Mouse (Mus musculus): Measurements from ENCODE around the gene Aicda. TPM values are rescaled to one million over a fixed set of nuclear protein-coding genes. Genes with fewer than 3 reads are reported as not detected.
"Not testable (repeated sequence)": the region's sequence is repeated elsewhere in the genome, so short reads cannot be mapped to it uniquely, and the experiment has no call there.

Gene Aicda
- polyA plus RNA-seq (2011; ENCODE audit: insufficient read depth, insufficient read length, low read depth, missing spikeins): 0.55 TPM in 1 of 2 replicates, not detected in the other

DNA sequence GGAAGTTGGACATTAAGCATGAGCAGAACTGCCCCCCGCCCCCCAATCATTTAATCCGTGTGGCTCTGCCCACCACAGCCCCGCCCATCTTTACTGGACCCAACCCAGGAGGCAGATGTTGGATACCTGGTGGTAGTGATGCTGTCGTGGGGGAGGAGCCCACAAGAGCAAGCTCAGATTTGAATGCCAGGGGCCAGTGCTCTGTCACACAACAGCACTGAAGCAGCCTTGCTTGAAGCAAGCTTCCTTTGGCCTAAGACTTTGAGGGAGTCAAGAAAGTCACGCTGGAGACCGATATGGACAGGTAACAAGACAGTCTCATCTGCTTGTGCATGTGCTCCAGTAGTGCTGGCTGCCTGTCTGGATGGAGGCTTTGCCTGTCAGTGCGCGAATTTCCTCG lies at the start of gene Aicda:
Gene Aicda, plus strand, starts transcription at position 196 of the 400 bp plus-strand sequence.
- Histone ChIP-seq H3K36me3 (ENCODE audit: control insufficient read depth, insufficient read depth, low read length, poor library complexity, severe bottlenecking) (no peaks in the 10 kb centered on the region), H3K27ac (ENCODE audit: insufficient read depth, low read length) (no peak within 1 kb of the TSS), H3K9me3 (replicated peaks; ENCODE audit: control insufficient read depth, insufficient read depth, low read length, poor library complexity, severe bottlenecking) (no peaks in the 10 kb centered on the region), H3K4me3 (ENCODE audit: low read depth, low read length) (no peak within 1 kb of the TSS), H3K9ac (ENCODE audit: low read depth, poor library complexity, severe bottlenecking) (no peak within 1 kb of the TSS), H3K27me3 (ENCODE audit: control insufficient read depth, insufficient read depth, low read length, poor library complexity, severe bottlenecking) (no peaks in the 10 kb centered on the region), H3K4me1 (ENCODE audit: control insufficient read depth, insufficient read depth, low read length) (no peaks in the 10 kb centered on the region)
- no peak for TF ChIP-seq POLR2A (IDR thresholded peaks at IDR 0.05; ENCODE audit: insufficient read depth, low read length)
- TF ChIP-seq CTCF (IDR thresholded peaks at IDR 0.05; ENCODE audit: low read depth, low read length): no peak
- TF ChIP-seq EP300 (IDR thresholded peaks at IDR 0.05; ENCODE audit: insufficient read depth, low read depth, low read length): no peak

- Histone ChIP-seq H3K4me3 (ENCODE audit: low read depth, low read length) (no peak overlapping the region), H3K9me3 (replicated peaks; ENCODE audit: control insufficient read depth, insufficient read depth, low read length, poor library complexity, severe bottlenecking) (no peaks in the 10 kb centered on the region), H3K36me3 (ENCODE audit: control insufficient read depth, insufficient read depth, low read length, poor library complexity, severe bottlenecking) (no peaks in the 10 kb centered on the region), H3K4me1 (ENCODE audit: control insufficient read depth, insufficient read depth, low read length) (no peaks in the 10 kb centered on the region), H3K27me3 (ENCODE audit: control insufficient read depth, insufficient read depth, low read length, poor library complexity, severe bottlenecking) (no peaks in the 10 kb centered on the region), H3K9ac (ENCODE audit: low read depth, poor library complexity, severe bottlenecking) (no peak overlapping the region), H3K27ac (ENCODE audit: insufficient read depth, low read length) (no peak overlapping the region)
- TF ChIP-seq CTCF (IDR thresholded peaks at IDR 0.05; ENCODE audit: low read depth, low read length): no peak
- no peak for TF ChIP-seq POLR2A (IDR thresholded peaks at IDR 0.05; ENCODE audit: insufficient read depth, low read length)
- no peak for TF ChIP-seq EP300 (IDR thresholded peaks at IDR 0.05; ENCODE audit: insufficient read depth, low read depth, low read length)
Measured at GRCm38 (mm10) chr6:122505041-122505440, 48.6 kb upstream of the Aicda start.

GRCm38 (mm10) chr6:122505545-122505944 lies 48.1 kb upstream of the Aicda start, which contains the start of gene Mfap5:
Mfap5 (plus strand) TSS chr6:122505845.
- Histone ChIP-seq H3K9ac (ENCODE audit: low read depth, poor library complexity, severe bottlenecking) (no peak within 1 kb of the TSS), H3K9me3 (replicated peaks; ENCODE audit: control insufficient read depth, insufficient read depth, low read length, poor library complexity, severe bottlenecking) (no peaks in the 10 kb centered on the region), H3K4me3 (ENCODE audit: low read depth, low read length) (no peak within 1 kb of the TSS), H3K4me1 (ENCODE audit: control insufficient read depth, insufficient read depth, low read length) (no peaks in the 10 kb centered on the region), H3K36me3 (ENCODE audit: control insufficient read depth, insufficient read depth, low read length, poor library complexity, severe bottlenecking) (no peaks in the 10 kb centered on the region), H3K27me3 (ENCODE audit: control insufficient read depth, insufficient read depth, low read length, poor library complexity, severe bottlenecking) (no peaks in the 10 kb centered on the region), H3K27ac (ENCODE audit: insufficient read depth, low read length) (no peak within 1 kb of the TSS)
- no peak for TF ChIP-seq EP300 (IDR thresholded peaks at IDR 0.05; ENCODE audit: insufficient read depth, low read depth, low read length)
- no peak for TF ChIP-seq CTCF (IDR thresholded peaks at IDR 0.05; ENCODE audit: low read depth, low read length)
- TF ChIP-seq POLR2A (IDR thresholded peaks at IDR 0.05; ENCODE audit: insufficient read depth, low read length): no peak

DNA sequence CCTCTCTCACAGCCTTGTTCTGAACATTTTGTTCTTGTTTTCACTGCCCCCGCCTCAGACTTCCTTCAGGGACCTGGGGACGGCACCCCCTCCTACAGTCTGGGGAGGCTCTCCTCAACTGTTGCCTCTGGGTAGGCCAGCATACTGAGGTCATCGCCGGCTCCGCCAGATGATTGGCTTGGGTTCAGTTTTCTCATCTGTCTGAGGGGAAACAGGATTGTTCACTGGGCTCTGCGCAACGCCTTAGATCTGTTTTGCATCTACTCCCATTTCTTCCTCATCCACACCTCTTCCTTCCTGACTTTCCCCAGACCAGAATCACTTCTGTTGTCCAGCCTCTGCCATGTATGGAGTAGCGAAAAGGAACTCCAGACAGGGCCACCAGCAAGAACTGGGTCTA lies 45.1 kb upstream of the Aicda start:
- no peak overlapping the region for H3K27ac ChIP-seq (ENCODE audit: insufficient read depth, low read length)
- no peaks in the 10 kb centered on the region for H3K9me3 ChIP-seq (replicated peaks; ENCODE audit: control insufficient read depth, insufficient read depth, low read length, poor library complexity, severe bottlenecking)
- no peak overlapping the region for H3K9ac ChIP-seq (ENCODE audit: low read depth, poor library complexity, severe bottlenecking)
- TF ChIP-seq CTCF (IDR thresholded peaks at IDR 0.05; ENCODE audit: low read depth, low read length) (no peak), POLR2A (IDR thresholded peaks at IDR 0.05; ENCODE audit: insufficient read depth, low read length) (no peak), EP300 (IDR thresholded peaks at IDR 0.05; ENCODE audit: insufficient read depth, low read depth, low read length) (no peak)
- no peaks in the 10 kb centered on the region for H3K36me3 ChIP-seq (ENCODE audit: control insufficient read depth, insufficient read depth, low read length, poor library complexity, severe bottlenecking)
- no peaks in the 10 kb centered on the region for H3K27me3 ChIP-seq (ENCODE audit: control insufficient read depth, insufficient read depth, low read length, poor library complexity, severe bottlenecking)
- no peak overlapping the region for H3K4me3 ChIP-seq (ENCODE audit: low read depth, low read length)
- H3K4me1 ChIP-seq (ENCODE audit: control insufficient read depth, insufficient read depth, low read length): no peaks in the 10 kb centered on the region

DNA sequence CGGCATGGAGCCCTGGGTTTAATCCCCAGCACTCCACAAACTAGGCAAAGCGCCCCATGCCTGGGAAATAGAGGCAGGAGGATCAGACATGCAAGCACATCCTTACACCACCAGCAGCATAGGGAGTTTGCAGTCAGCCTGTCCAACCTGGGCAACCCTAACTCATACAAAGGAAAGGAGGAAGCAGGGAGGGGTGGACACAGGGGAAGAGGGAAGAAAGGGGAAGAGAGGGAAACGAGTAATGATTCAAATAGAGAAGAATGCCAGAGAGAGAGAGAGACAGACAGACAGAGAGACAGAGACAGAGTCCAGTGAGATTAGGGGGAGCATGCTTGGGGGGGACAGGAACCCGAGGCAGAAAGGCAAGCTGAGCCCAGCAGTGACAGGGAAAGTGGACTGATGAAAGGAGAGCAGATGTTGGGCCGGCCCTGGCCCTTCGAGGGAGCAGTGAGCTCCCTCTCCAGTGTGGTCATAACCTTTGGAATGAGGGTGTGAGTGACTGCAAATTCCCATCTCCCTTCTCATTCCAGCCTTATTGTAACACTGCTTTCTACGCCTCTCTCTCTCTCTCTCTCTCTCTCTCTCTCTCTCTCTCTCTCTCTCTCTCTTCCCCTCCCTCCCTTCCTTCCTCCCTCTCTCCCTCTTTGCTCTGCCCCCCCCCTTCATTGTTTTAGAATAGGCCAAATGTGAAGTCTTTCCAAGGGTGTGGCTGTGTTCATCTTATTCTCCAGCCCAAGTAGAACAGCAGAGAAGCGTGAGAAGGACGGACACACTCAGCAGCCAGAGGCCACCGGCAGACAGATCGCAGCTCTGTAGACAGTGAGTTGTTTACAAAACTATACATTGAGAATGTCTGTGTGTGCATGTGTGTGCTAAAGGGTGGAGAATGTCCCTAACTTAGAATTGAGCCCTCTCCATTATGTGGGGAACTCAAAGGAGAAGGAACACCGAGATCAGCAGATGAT lies 40.4 kb upstream of the Aicda start:
- TF ChIP-seq CTCF (IDR thresholded peaks at IDR 0.05; ENCODE audit: low read depth, low read length): no peak
- no peak for TF ChIP-seq POLR2A (IDR thresholded peaks at IDR 0.05; ENCODE audit: insufficient read depth, low read length)
- no peak for TF ChIP-seq EP300 (IDR thresholded peaks at IDR 0.05; ENCODE audit: insufficient read depth, low read depth, low read length)
- H3K9me3 ChIP-seq (replicated peaks; ENCODE audit: control insufficient read depth, insufficient read depth, low read length, poor library complexity, severe bottlenecking): no peaks in the 10 kb centered on the region
- H3K27ac ChIP-seq (ENCODE audit: insufficient read depth, low read length): no peak overlapping the region
- no peaks in the 10 kb centered on the region for H3K36me3 ChIP-seq (ENCODE audit: control insufficient read depth, insufficient read depth, low read length, poor library complexity, severe bottlenecking)
- H3K4me1 ChIP-seq (ENCODE audit: control insufficient read depth, insufficient read depth, low read length): no peaks in the 10 kb centered on the region
- no peaks in the 10 kb centered on the region for H3K27me3 ChIP-seq (ENCODE audit: control insufficient read depth, insufficient read depth, low read length, poor library complexity, severe bottlenecking)
- H3K9ac ChIP-seq (ENCODE audit: low read depth, poor library complexity, severe bottlenecking): no peak overlapping the region
- no peak overlapping the region for H3K4me3 ChIP-seq (ENCODE audit: low read depth, low read length)

DNA sequence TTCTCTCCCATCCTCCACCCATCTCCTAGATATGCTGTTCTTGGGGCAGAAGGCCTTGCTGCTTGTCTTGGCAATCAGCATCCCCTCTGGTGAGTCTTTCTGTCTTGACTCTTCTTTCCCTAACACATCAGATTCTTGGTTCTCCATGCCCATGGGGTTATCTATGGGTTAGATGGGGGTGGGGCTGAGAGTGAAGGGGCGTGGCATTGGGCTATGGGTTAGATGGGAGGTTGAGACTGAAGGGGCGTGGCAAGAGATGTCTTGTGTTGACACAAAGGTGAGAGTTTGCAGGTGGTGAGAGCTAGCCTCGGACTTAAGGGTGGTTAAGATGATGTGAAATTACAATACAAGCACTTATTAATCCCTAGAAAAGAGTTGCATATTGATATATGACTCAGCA lies 39.3 kb upstream of the Aicda start:
- no peak for TF ChIP-seq CTCF (IDR thresholded peaks at IDR 0.05; ENCODE audit: low read depth, low read length)
- no peak overlapping the region for H3K27ac ChIP-seq (ENCODE audit: insufficient read depth, low read length)
- H3K4me3 ChIP-seq (ENCODE audit: low read depth, low read length): no peak overlapping the region
- H3K4me1 ChIP-seq (ENCODE audit: control insufficient read depth, insufficient read depth, low read length): no peaks in the 10 kb centered on the region
- H3K27me3 ChIP-seq (ENCODE audit: control insufficient read depth, insufficient read depth, low read length, poor library complexity, severe bottlenecking): no peaks in the 10 kb centered on the region
- no peaks in the 10 kb centered on the region for H3K9me3 ChIP-seq (replicated peaks; ENCODE audit: control insufficient read depth, insufficient read depth, low read length, poor library complexity, severe bottlenecking)
- H3K36me3 ChIP-seq (ENCODE audit: control insufficient read depth, insufficient read depth, low read length, poor library complexity, severe bottlenecking): no peaks in the 10 kb centered on the region
- no peak overlapping the region for H3K9ac ChIP-seq (ENCODE audit: low read depth, poor library complexity, severe bottlenecking)

- not testable (repeated sequence) for H3K27me3 ChIP-seq (ENCODE audit: control insufficient read depth, insufficient read depth, low read length, poor library complexity, severe bottlenecking); H3K4me1 ChIP-seq (ENCODE audit: control insufficient read depth, insufficient read depth, low read length); H3K36me3 ChIP-seq (ENCODE audit: control insufficient read depth, insufficient read depth, low read length, poor library complexity, severe bottlenecking); H3K4me3 ChIP-seq (ENCODE audit: low read depth, low read length); H3K9me3 ChIP-seq (replicated peaks; ENCODE audit: control insufficient read depth, insufficient read depth, low read length, poor library complexity, severe bottlenecking); H3K9ac ChIP-seq (ENCODE audit: low read depth, poor library complexity, severe bottlenecking); H3K27ac ChIP-seq (ENCODE audit: insufficient read depth, low read length)
Measured at GRCm38 (mm10) chr6:122515762-122516161, 37.8 kb upstream of the Aicda start.

All from ES-Bruce4 (cell line).